Mouse (Mus musculus): ENCODE measurements around the gene Skil.

GRCm38 (mm10) chr3:31156126-31156525 is 61.3 kb downstream of the Skil start:
- TF ChIP-seq CTCF (IDR thresholded peaks at IDR 0.05; ENCODE audit: borderline replicate concordance, insufficient read depth, low read length) (no peak), POLR2A (IDR thresholded peaks at IDR 0.05; ENCODE audit: low read depth, low read length) (no peak)

All from embryonic fibroblast, embryonic 13.5 days (primary cell).